Mouse (Mus musculus) stomach, adult 2 months (tissue): Measurements from ENCODE around the gene Zfp423. TPM values are rescaled to one million over a fixed set of nuclear protein-coding genes. Genes with fewer than 3 reads are reported as not detected.

Source experiments
- polyA plus RNA-seq: library from polyadenylated mRNA; depleted of rRNA; stranded (reverse); fragments of >200 nt; gene quantifications from 2 replicates; pipeline ENCODE4 v1.2.3, GENCODE M21; 2012; rRNA removed

The Zfp423 gene
- polyA plus RNA-seq = 2.6 and 2.7 TPM in 2 replicates

GRCm38 (mm10) chr8:87959320-87959920 is at the start of gene Zfp423:
TSS of gene Zfp423 (minus strand) at chr8:87959595.

Other genes with a start within 250 kb of the Zfp423 start
- 2.0 and 2.5 TPM in 2 replicates for gene Cnep1r1, start 159.2 kb upstream of the Zfp423 start, polyA plus RNA-seq
- 4.0 and 4.1 TPM in 2 replicates for gene Heatr3, start 178.3 kb upstream of the Zfp423 start, polyA plus RNA-seq
- gene Tent4b, start 239.6 kb upstream of the Zfp423 start, polyA plus RNA-seq = 4.0 and 5.1 TPM in 2 replicates